Mouse (Mus musculus): ENCODE measurements at regions not wholly inside any gene's neighbourhood (a gene's known extent, or its start where the extent isn't known, plus 50 kb on each side); places are given as distances from the start of the nearest gene placed in this dataset.

GRCm38 (mm10) chr4:152935484-152935883 lies 457.8 kb upstream of the Kcnab2 start:
- no peak for DNase-seq (ENCODE audit: extremely low spot score)

- DNase-seq (ENCODE audit: extremely low spot score) = no peak
These were observed 450.8 kb upstream of the Kcnab2 start for GRCm38 (mm10) chr4:152928422-152928985.

- DNase-seq (ENCODE audit: extremely low spot score) = no peak
These were observed 442.6 kb upstream of the Kcnab2 start for GRCm38 (mm10) chr4:152920261-152920660.

GRCm38 (mm10) chr4:152919851-152920250 lies 442.2 kb upstream of the Kcnab2 start:
- no peak for DNase-seq (ENCODE audit: extremely low spot score)

- DNase-seq (ENCODE audit: extremely low spot score) = peak; percentile 32
These were observed 438.9 kb upstream of the Kcnab2 start for GRCm38 (mm10) chr4:152916576-152916975.

- DNase-seq (ENCODE audit: extremely low spot score) = peak; percentile 29
These were observed 435.8 kb upstream of the Kcnab2 start for GRCm38 (mm10) chr4:152913497-152913896.

- DNase-seq (ENCODE audit: extremely low spot score) = peak; percentile 9
These were observed 435.2 kb upstream of the Kcnab2 start for GRCm38 (mm10) chr4:152912846-152913245.

- DNase-seq (ENCODE audit: extremely low spot score) = no peak
These were observed 430.6 kb upstream of the Kcnab2 start for GRCm38 (mm10) chr4:152908235-152908634.

- DNase-seq (ENCODE audit: extremely low spot score) = no peak
These were observed 425.2 kb upstream of the Kcnab2 start for GRCm38 (mm10) chr4:152902851-152903250.

- no peak for DNase-seq (ENCODE audit: extremely low spot score)
These were observed 422.4 kb upstream of the Kcnab2 start for GRCm38 (mm10) chr4:152900049-152900448.

GRCm38 (mm10) chr4:152895076-152895475 lies 417.4 kb upstream of the Kcnab2 start:
- DNase-seq (ENCODE audit: extremely low spot score) = no peak

- no peak for DNase-seq (ENCODE audit: extremely low spot score)
These were observed 415.3 kb upstream of the Kcnab2 start for GRCm38 (mm10) chr4:152892997-152893396.

GRCm38 (mm10) chr4:152889211-152889610 lies 411.5 kb upstream of the Kcnab2 start:
- no peak for DNase-seq (ENCODE audit: extremely low spot score)

- no peak for DNase-seq (ENCODE audit: extremely low spot score)
These were observed 410.6 kb upstream of the Kcnab2 start for GRCm38 (mm10) chr4:152888306-152888705.

GRCm38 (mm10) chr4:152886773-152887172 lies 409.1 kb upstream of the Kcnab2 start:
- DNase-seq (ENCODE audit: extremely low spot score) = peak; percentile 15

GRCm38 (mm10) chr4:152881433-152881930 lies 403.8 kb upstream of the Kcnab2 start:
- DNase-seq (ENCODE audit: extremely low spot score) = no peak

GRCm38 (mm10) chr4:152880368-152880767 lies 402.7 kb upstream of the Kcnab2 start:
- DNase-seq (ENCODE audit: extremely low spot score) = no peak

GRCm38 (mm10) chr4:152878941-152879340 lies 401.3 kb upstream of the Kcnab2 start:
- DNase-seq (ENCODE audit: extremely low spot score) = no peak

GRCm38 (mm10) chr4:152878401-152878800 lies 400.7 kb upstream of the Kcnab2 start:
- no peak for DNase-seq (ENCODE audit: extremely low spot score)

GRCm38 (mm10) chr4:152870046-152870445 lies 392.4 kb upstream of the Kcnab2 start:
- DNase-seq (ENCODE audit: extremely low spot score) = no peak

GRCm38 (mm10) chr4:152865894-152866293 lies 388.2 kb upstream of the Kcnab2 start:
- DNase-seq (ENCODE audit: extremely low spot score) = no peak

- DNase-seq (ENCODE audit: extremely low spot score) = no peak
These were observed 385.3 kb upstream of the Kcnab2 start for GRCm38 (mm10) chr4:152862818-152863614.

- no peak for DNase-seq (ENCODE audit: extremely low spot score)
These were observed 381.5 kb upstream of the Kcnab2 start for GRCm38 (mm10) chr4:152859161-152859560.
